Mouse (Mus musculus) cerebellum, adult 8-10 months (tissue): ENCODE results near the gene Itprid2.

ENCODE experiments used
- DNase-seq: peaks from one replicate; pipeline ENCODE4 v3.0.0; 2022

Gene Itprid2

DNA sequence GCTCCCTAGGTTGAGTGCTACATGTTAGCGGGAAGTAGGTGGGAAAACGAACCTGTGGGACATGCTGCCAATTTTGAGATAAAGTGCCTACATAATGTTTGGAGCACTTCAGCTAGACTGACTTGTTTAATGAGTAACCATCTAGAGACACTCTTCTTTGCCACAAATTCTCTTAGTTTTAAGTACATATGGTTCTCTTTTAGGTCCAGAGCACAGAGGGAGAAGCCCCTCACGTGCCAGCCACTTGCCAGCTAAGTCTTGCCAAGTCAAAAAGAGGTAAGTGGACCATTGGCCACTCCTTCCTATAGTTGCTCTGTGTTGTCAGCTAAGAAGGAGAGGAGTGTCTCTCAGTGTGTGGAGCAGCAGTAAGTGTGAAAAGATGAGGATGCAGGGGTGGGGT, 16.0 kb downstream of the Itprid2 start:
- no peak for DNase-seq

DNA sequence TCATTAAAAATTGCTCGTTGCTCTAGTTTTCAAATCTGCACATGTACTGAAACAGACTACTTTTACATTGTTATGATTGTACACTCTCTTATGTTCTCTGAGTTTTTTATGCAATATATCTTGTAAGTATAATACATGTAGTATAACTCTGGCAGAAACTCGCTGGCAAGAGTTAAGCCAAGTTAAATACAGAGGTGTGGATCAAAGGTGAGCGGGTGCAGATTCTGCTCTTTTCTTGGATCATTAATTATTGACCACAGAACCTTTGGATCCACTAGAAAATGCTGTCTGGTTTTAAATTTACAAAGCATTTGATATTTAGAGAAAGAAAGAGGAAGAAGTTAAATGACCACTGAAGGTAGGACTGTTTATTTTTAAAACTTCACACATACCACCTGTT, 16.5 kb downstream of the Itprid2 start:
- no peak for DNase-seq

DNA sequence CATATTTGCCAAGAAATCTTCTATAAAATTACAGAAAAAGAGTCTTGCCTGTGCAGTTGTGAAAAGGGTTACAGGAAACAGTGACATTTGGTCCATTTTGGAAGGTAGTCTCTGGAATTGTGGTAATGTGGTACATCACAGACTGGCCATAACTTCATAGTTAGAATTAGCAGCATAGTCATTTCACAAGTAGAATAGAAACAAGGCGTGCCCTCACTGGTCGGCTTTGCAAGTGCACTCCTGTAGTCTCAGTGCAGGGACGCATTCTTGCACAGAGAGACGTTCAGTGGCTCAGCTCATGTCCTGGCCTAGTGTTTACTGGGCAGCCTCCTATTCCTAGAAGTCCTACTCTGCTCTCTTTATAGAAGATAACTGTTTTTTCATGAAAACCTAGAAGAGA, 17.4 kb downstream of the Itprid2 start:
- no peak for DNase-seq

DNA sequence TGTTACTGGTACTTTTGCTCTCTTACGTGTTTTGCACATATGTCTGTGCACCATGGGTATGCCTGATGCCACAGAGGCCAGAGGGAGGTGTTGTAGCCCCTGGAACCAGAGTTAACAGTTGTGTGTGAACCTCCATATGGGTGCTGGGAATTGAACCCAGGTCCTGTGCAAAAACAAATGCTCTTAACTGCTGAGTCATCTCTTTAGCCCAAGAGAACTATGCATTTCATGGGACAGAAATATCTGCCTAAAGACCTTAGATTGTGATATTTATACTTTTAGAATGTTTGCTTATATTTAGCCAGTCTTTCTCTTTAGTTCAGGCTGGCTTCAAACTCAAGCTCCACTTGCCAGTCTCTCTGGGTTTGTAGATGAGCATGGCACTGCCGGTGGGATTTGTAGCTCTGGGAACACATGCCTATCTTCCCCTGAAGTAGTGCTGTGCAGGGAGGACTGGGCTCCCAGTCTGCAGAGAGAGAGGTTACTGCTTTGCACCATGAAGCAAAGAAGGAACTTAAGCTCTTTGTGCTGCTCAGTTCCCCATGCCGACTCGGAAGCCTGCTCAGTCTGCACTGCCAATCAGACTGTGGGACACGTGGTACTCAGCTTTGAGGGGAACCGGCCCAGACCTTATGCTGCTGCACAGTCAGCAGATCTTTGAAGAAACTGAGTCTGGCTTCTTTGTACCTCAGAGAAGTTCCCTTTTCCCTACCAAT, 18.1 kb downstream of the Itprid2 start:
- no peak for DNase-seq

DNA sequence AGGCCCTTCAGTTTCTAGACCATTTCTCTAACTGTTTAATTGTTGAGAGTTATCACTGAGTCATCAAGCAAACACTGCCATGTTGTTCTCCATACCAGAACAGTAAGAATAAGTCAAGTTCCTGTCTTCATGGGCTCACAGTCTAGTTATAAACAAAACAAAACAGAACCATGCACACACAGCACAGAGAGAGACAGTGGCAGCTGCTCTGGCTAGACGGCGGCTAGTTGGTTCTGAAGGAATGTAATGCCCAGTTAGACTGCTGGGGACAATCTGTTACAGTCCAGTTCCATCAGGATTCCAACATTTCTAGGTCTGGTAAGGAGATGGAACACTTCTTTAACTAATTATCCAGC, 18.6 kb downstream of the Itprid2 start:
- no peak for DNase-seq

DNA sequence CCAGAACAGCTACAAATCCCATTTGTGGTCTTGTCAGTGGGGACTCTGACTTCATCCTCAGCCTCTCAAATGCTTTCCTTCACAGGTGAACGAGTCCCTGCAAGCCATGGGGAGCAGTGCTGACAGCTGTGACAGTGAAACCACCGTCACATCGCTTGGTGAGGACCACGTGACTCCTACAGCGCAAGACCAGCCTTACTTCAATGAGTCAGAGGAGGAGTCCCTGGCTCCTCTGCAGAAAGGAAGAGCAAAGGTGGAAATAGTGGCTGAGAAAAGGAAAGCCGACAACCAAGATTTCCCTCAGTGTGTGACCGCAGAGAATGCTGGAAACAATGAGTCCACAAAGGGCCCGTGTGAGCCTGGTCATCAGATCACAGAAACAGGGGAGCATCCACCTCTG, 21.9 kb downstream of the Itprid2 start:
- no peak for DNase-seq

DNA sequence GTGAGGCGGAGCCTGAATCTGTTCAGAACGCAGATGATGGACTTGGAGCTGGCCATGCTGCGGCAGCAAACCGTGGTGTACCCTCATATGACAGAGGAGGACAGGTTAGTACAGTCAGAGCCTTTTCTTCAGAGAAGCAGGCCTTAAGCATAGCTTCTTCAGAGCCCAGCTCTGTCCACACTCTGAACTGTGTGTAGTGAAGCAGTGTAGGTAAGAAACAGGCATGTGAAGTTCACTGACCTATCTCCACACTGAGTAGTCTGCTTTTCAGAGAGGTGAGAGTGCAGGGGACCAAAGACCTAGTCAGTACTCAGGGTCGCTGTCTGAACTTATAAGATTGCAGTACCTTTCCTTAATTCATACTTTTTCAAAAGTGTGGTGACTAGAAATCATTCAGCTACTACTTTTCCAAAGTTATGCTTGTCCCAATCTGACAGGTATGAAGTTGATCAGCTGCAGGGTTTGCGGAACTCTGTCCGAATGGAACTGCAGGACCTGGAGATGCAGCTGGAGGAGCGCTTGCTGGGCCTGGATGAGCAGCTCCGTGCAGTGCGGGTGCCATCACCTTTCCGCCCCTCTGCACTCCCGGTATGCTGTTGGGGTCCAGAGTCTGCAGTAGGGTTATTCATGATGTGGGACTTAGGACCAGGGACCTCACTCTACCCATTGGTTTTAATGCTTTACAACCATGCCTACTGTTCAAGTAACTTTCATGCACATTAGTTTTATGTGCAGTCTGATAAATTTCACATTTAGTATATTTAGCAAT, 25.4 kb downstream of the Itprid2 start:
- no peak for DNase-seq

GRCm38 (mm10) chr2:79661486-79662104, 26.4 kb downstream of the Itprid2 start:
- DNase-seq: no peak

- no peak for DNase-seq
These were observed 29.6 kb downstream of the Itprid2 start for GRCm38 (mm10) chr2:79664532-79665286.

DNA sequence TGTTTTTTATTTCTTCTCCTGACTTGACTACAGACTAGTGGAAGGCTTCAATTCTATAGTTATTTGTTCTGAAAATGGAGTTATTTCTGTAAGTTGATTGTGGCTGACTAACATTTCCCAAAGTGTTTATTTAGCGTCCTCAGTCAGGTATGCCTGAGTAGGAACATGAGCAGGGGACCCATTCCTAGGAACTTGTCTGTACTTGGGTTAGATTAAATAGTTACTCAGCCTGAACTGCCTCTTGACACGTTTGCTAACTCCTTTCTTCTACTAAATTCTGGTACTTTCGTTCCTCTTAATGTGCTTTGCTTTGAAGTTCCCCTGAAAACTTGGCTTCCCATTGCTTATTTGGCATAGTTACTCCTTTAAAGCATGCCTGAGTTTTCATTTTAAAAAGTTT, 30.3 kb downstream of the Itprid2 start:
- DNase-seq: no peak

GRCm38 (mm10) chr2:79675266-79675665, 40.1 kb downstream of the Itprid2 start:
- no peak for DNase-seq

DNA sequence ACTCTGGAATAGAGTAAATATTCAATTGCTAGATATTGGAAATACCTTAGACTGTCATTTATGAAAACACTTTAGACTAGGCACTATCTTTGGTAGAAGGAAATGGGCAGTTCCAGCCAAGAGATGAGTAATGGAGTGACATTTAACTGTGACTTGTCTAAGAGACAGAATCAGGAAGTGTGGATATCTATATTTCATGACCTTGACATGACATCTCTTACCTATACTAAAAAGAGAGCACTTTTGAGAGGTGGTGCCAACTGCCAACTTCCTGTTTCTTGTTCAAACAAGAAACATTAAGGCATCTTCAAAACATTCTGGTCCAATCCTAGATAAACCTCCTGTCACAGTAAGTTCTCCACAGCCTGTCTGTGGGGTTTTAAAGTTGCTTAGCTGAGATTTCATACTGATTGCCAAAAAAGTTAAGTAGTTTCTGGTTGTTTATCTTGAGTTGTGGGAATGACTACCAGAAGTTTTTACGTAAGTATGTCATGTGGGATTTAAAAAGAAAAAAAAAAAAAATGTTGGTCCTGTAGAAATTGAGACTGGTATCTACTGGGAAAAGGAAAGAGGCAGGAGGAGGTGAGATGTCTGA, 42.6 kb downstream of the Itprid2 start:
- no peak for DNase-seq

- DNase-seq: no peak
These were observed 46.5 kb downstream of the Itprid2 start for GRCm38 (mm10) chr2:79681672-79682071.

GRCm38 (mm10) chr2:79683258-79683657, 48.1 kb downstream of the Itprid2 start:
- no peak for DNase-seq

DNA sequence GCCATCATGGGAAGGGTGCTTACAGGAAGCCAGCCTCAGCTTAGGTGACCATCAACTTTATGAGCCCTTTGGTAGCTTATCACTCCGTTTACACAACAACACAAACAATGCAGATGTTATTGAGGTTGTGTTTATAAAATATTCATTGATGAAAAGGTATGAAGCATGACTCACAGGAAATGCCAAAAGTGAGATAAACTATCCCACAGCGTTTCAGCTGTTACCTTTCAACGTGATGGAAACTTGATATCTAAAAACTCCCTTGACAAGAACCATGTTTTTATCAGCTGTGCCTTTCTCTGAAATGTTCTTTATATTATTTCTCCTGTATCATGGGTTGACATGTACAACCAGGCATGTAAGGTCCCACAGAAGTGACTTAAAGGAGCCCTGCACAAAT, 55.7 kb downstream of the Itprid2 start:
- no peak for DNase-seq

- DNase-seq: no peak
These were observed 60.0 kb downstream of the Itprid2 start for GRCm38 (mm10) chr2:79695190-79695589.

- no peak for DNase-seq
These were observed 60.8 kb downstream of the Itprid2 start for GRCm38 (mm10) chr2:79695939-79696338.

DNA sequence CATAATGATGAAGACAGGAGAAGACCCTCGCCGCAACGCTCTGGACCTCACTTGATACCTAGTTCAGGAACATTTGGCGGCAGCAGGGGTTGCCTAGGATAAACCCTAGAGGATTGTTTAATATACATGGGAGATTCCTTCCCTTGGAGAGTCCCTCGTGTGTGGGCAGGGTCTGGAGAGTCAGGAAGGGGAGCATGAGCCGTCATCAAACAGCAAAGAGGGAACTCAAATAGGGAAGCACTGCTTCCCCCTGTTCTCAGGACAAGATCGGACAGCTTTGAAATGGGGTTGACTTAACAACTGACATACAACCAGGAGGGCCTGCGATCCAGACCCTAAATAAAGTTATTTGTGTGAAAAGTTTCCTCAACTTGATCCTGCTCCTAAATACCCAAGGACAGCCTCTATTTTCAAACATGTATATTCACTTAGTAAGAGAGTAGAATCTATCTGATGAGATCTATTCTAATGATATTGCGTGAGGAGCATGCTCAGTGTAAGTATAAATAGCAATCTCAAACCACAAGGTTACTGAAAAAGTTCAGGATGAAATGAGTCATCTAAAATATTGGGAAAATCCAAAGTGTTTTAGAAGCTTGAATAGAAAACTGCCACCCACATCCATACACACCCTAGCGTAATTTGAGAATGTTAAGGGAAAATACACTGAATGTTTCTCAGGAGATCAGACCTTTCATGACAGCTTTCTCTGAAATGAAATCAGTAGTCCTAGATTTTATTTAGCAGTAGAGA, 61.5 kb downstream of the Itprid2 start:
- DNase-seq: no peak

DNA sequence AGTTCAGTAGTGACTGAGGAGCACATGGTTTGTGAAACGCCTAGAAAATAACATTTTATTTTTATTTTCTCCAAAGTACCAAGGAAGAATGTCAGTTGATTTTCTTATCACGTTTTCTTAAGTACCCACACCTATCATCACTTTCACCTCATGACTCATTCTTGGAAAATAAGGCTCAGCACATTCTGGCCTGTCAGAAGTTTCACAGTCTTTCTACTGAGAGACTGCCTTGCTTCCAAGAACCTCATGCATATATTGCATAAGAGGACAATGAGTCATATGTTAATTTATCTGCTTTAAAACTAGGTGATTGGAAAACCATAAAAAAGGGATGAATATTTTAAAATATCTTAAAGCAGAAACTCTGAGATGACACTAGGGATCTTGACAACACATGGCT, 63.0 kb downstream of the Itprid2 start:
- DNase-seq: no peak

DNA sequence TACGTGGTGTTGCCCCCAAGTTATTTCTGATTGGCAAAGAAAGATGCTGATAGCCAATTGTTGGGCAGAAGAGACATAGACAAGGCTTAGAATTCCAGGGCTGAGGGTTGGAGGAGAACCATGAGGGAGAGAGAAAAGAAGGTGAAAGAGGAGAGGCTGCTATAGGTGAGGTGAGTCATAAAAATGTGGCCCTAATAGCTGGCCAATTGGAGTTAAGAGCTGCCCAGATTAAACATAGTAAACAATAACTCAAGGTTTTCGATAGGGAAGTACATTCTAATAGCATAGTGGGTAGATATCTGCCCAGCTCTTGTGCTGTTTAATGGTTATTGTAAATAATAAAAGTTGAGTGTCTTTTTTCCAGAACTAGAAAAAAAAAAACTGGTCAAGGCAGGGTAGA, 69.6 kb downstream of the Itprid2 start:
- no peak for DNase-seq

DNA sequence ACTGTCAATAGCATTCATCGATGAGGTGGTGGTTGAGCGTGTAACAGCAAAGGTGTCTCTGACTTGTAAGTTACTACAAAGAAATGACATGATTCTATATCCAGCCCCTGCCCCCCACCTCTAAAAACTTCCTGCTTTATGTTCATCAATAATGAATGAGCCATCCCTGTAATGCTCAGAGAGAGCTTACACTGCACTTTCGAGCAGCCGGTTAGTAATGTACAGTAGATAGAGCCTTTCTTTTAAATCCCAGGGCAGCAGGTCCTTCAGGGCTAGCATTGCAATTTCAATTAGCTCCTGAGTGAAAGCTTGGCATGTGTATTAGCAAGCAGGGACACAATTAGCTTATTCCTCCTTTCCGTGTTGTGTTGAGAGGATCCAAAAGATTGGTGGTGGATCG, 72.4 kb downstream of the Itprid2 start, which contains the start of gene Ppp1r1c:
Ppp1r1c (plus strand) TSS at position 206 of the 400 bp plus-strand sequence.
- no peak for DNase-seq

DNA sequence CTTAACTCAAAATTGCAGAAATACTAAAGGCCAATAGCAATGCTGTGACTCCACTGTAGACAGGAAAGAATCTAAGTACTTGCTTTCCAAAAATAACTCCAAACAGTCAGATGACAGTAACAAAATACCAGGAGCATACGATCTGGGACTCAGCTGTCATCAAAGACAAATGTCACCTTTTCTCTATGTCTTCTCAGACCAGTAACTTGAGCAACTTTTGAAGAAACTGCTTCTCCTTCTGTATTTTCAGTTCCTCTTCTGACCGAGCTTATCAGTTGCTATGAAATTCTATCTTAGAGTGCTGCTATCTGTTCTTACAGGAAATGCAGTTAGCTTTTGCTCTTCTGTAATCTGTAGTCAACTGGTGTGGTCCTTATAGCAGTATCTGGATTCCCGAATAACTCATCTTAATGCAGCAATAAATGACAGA, 78.5 kb downstream of the Itprid2 start:
- DNase-seq: no peak
